Comparison of ENCODE assay signal across 8 mouse cellular contexts in genomic region chr10:77902211-77902893, GRCm38 (mm10). TPM values are rescaled to one million over a fixed set of nuclear protein-coding genes. Genes with fewer than 3 reads are reported as not detected.
DNase-seq lines count a peak whose midpoint lies in the region; ATAC-seq and TF ChIP-seq lines count a peak whose summit lies in the region.

Gene Lrrc3 (minus strand): TSS chr10:77902536.

- peak; percentile 84 for ATAC-seq in lung, postnatal 0 days

- H3K36me3 ChIP-seq in forebrain, embryonic 10.5 days (replicated peaks), result no peaks in the 10 kb centered on the region
- no peaks in the 10 kb centered on the region for H3K36me3 ChIP-seq in hindbrain, embryonic 10.5 days
- no peaks in the 10 kb centered on the region for H3K36me3 ChIP-seq in lung, postnatal 0 days (ENCODE audit: insufficient read depth, low read length)

- peak within 1 kb of the TSS; percentile 43; the same call in 1 of the 2 replicates for H3K9ac ChIP-seq in lung, postnatal 0 days (replicated peaks; ENCODE audit: low read depth)

- 0 out of 2 replicates have a peak, but pooled peaks have one; percentile 18 for TF ChIP-seq POLR2A in brain, embryonic 14.5 days (IDR thresholded peaks at IDR 0.05; ENCODE audit: borderline replicate concordance, extremely low read depth, insufficient read depth, insufficient read length, poor library complexity, severe bottlenecking)

- H3K9me3 ChIP-seq in forebrain, embryonic 10.5 days, result no peaks in the 10 kb centered on the region
- 0 out of 2 replicates have a peak, but pooled peaks cover 4% of the 10 kb centered on the region for H3K9me3 ChIP-seq in hindbrain, embryonic 10.5 days
- H3K9me3 ChIP-seq in lung, postnatal 0 days (ENCODE audit: low read length), result no peaks in the 10 kb centered on the region

- peak within 1 kb of the TSS; percentile 83 for H3K27ac ChIP-seq in forebrain, embryonic 10.5 days
- H3K27ac ChIP-seq in hindbrain, embryonic 10.5 days, result peak within 1 kb of the TSS; percentile 84
- no peak within 1 kb of the TSS for H3K27ac ChIP-seq in lung, postnatal 0 days (ENCODE audit: low read length)

- peak; percentile 27; the same call in 1 of the 2 replicates for TF ChIP-seq CTCF in brain, embryonic 14.5 days (IDR thresholded peaks at IDR 0.05; ENCODE audit: borderline replicate concordance, extremely low read depth, insufficient read depth, insufficient read length)
- peak; percentile 56 for TF ChIP-seq CTCF in lung, postnatal 0 days (IDR thresholded peaks at IDR 0.05)

- no peak for TF ChIP-seq EP300 in lung, postnatal 0 days (IDR thresholded peaks at IDR 0.05)

- peak; percentile 88 for DNase-seq in ES-CJ7 (ENCODE audit: low read depth, low spot score)
- DNase-seq in brain, embryonic 14.5 days (ENCODE audit: low read depth), result peak; percentile 80
- DNase-seq in forebrain, embryonic 10.5 days (ENCODE audit: extremely low spot score, low spot score), result peak; percentile 83
- peak; percentile 81 for DNase-seq in hindbrain, embryonic 10.5 days (ENCODE audit: low spot score)
- DNase-seq in layer of hippocampus, postnatal 14 days (ENCODE audit: low spot score in 2 of 2), result peak; percentile 54 to 65
- DNase-seq in lung, postnatal 0 days (ENCODE audit: low spot score), result peak; percentile 66
- peak; percentile 67 for DNase-seq in ovary, postnatal 36 days (ENCODE audit: low spot score)
- peak; percentile 37 to 65 for DNase-seq in urinary bladder, adult 18-20 months (ENCODE audit: low spot score in 2 of 2)

- peak within 1 kb of the TSS; percentile 92 for H3K4me2 ChIP-seq in lung, postnatal 0 days (replicated peaks; ENCODE audit: low read depth, low read length)

- peaks cover 18% of the 10 kb centered on the region for H3K27me3 ChIP-seq in forebrain, embryonic 10.5 days (ENCODE audit: poor library complexity, severe bottlenecking)
- H3K27me3 ChIP-seq in hindbrain, embryonic 10.5 days (ENCODE audit: insufficient read depth, poor library complexity, severe bottlenecking), result peaks cover 25% of the 10 kb centered on the region
- H3K27me3 ChIP-seq in lung, postnatal 0 days (replicated peaks; ENCODE audit: insufficient read depth, low read length), result no peaks in the 10 kb centered on the region

- H3K4me1 ChIP-seq in forebrain, embryonic 10.5 days, result peaks cover 24% of the 10 kb centered on the region
- peaks cover 27% of the 10 kb centered on the region for H3K4me1 ChIP-seq in hindbrain, embryonic 10.5 days (replicated peaks)
- H3K4me1 ChIP-seq in lung, postnatal 0 days (ENCODE audit: insufficient read depth, low read depth, low read length), result no peaks in the 10 kb centered on the region

- peak within 1 kb of the TSS; percentile 73 for H3K4me3 ChIP-seq in forebrain, embryonic 10.5 days
- peak within 1 kb of the TSS; percentile 72 for H3K4me3 ChIP-seq in hindbrain, embryonic 10.5 days
- H3K4me3 ChIP-seq in lung, postnatal 0 days (ENCODE audit: low read depth, low read length), result peak within 1 kb of the TSS; percentile 55

- under 1% methylated on average over 42 of the region's 46 CpGs for WGBS in forebrain, embryonic 10.5 days
- under 1% methylated on average over 46 of the region's 46 CpGs for WGBS in hindbrain, embryonic 10.5 days
- WGBS in lung, postnatal 0 days, result 0% methylated on average over 38 of the region's 46 CpGs

RNA-seq across cellular contexts. Expression of gene Lrrc3, which starts in this region (rescaled TPM):
- polyA plus RNA-seq in brain, embryonic 14.5 days (2012; rRNA removed), result 9.5 and 15.3 TPM in 2 replicates
- polyA plus RNA-seq in forebrain, embryonic 10.5 days (2016; fragmentation: Nextera tagmentation; extraction: Ambion mirVana), result 2.4 and 2.5 TPM in 2 replicates
- 2.6 and 4.1 TPM in 2 replicates for polyA plus RNA-seq in hindbrain, embryonic 10.5 days (2016; fragmentation: Nextera tagmentation; extraction: Ambion mirVana)
- 10 to 100 TPM; 10.4 to 10.8 TPM for total RNA-seq in layer of hippocampus, postnatal 14 days (2021)
- 1.2 and 1.6 TPM in 2 replicates for polyA plus RNA-seq in lung, postnatal 0 days (2015; fragmentation: Nextera tagmentation; extraction: Ambion mirVana)
